Mouse (Mus musculus) forebrain, embryonic 15.5 days (tissue): ENCODE data around the gene Aoc1. TPM values are rescaled to one million over a fixed set of nuclear protein-coding genes. Genes with fewer than 3 reads are reported as not detected.
"Not testable (repeated sequence)": the region's sequence is repeated elsewhere in the genome, so short reads cannot be mapped to it uniquely, and the experiment has no call there.

Experiments
- ATAC-seq: fragments of 200-750 bp; cut with Nextera tagmentation; replicated peaks from 2 replicates; pipeline ENCODE4 v1.8.0; 2017; ENCODE audit warnings: mild to moderate bottlenecking, moderate TSS enrichment, moderate library complexity
- H3K27ac ChIP-seq: fragments of 300-500 bp; sonication (generic); replicated peaks from 2 replicates; pipeline ENCODE4 v1.5.1; 2015; ENCODE audit warnings: mild to moderate bottlenecking, inconsistent platforms
- H3K27me3 ChIP-seq: fragments of 300-500 bp; sonication (generic); 2 replicates; pipeline ENCODE4 v1.6.1; 2015; ENCODE audit warnings: inconsistent platforms
- H3K36me3 ChIP-seq: fragments of 300-500 bp; sonication (generic); 2 replicates; pipeline ENCODE4 v1.6.1; 2015; ENCODE audit warnings: mild to moderate bottlenecking, inconsistent platforms
- H3K4me1 ChIP-seq: fragments of 300-500 bp; sonication (generic); 2 replicates; pipeline ENCODE4 v1.6.1; 2015; ENCODE audit warnings: inconsistent platforms
- H3K4me2 ChIP-seq: fragments of 300-500 bp; sonication (generic); replicated peaks from 2 replicates; pipeline ENCODE4 v1.6.1; 2015; ENCODE audit warnings: mild to moderate bottlenecking, inconsistent platforms
- H3K4me3 ChIP-seq: fragments of 300-500 bp; sonication (generic); 2 replicates; pipeline ENCODE4 v1.5.1; 2015; ENCODE audit warnings: mild to moderate bottlenecking, inconsistent platforms
- H3K9ac ChIP-seq: fragments of 300-500 bp; sonication (generic); replicated peaks from 2 replicates; pipeline ENCODE4 v1.6.1; 2015; ENCODE audit warnings: mild to moderate bottlenecking, inconsistent platforms
- H3K9me3 ChIP-seq: fragments of 300-500 bp; sonication (generic); 2 replicates; pipeline ENCODE4 v1.6.1; 2016; ENCODE audit warnings: inconsistent platforms
- WGBS: fragments of 180-500 bp; shearing (Covaris S2); methylation state at CpG from one replicate; pipeline ENCODE4 v1.1.7; 2015; ENCODE audit warnings: mixed read lengths; 5-methylcytosine and 5-hydroxymethylcytosine counted together
- polyA plus RNA-seq: library from polyadenylated mRNA; unstranded; fragments of >200 nt; fragmentation: Nextera tagmentation; extraction: Ambion mirVana; gene quantifications from 2 replicates; pipeline ENCODE4 v1.2.1, GENCODE M21; 2015

The Aoc1 gene
- polyA plus RNA-seq, 1 experiment from 2014 or later: not detected

DNA sequence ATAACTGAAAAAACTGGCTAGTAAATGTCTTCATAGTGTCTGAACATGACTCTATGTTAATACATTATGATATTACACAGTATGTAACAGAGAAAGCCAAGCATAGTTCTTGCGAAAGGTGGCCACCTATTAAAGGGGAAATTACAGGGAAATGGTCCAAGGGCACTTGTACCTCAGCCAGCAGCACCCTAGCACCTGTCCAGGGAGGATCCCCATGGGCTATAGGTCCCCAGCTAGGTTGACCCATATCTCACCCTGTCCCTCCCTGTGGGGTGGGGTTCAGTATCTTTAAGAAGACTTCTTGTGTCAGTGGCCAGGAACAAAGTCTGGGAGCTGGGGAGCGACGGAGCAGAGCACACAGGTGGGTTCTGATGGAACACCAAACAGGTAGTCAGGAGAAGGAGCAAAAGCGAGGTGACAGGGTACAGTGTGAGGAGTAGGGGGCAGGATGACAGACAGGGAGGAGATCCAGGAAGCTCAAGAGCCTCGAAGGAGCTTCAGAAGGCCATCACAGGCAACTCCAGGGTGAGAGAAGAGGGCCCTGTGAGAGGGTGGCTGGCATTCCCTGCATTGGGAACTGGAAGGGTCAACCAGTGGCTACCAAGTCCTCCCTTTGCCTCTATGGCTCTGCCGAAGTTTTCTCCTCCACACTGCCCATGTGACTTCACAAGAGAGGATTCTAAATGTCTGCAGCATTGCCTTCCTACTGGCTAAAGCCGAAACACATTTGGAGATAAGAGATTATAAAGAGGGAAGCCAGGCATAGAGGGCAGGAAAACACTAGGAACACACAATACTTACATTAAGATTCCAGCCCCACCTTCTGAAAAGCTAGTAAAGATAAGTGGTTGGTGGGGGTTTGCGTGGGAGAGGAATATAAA lies 22.5 kb downstream of the Aoc1 start:
- Histone ChIP-seq H3K36me3 (no peaks in the 10 kb centered on the region), H3K9ac (no peak overlapping the region), H3K4me1 (no peaks in the 10 kb centered on the region), H3K4me2 (no peak overlapping the region), H3K27ac (no peak overlapping the region), H3K27me3 (no peaks in the 10 kb centered on the region), H3K9me3 (no peaks in the 10 kb centered on the region), H3K4me3 (no peak overlapping the region)
- no peak for ATAC-seq
- WGBS: 94% methylated on average over 8 of the region's 8 CpGs

GRCm38 (mm10) chr6:48895941-48896340 lies 23.2 kb downstream of the Aoc1 start:
- ATAC-seq: no peak
- H3K9me3 ChIP-seq: no peaks in the 10 kb centered on the region

GRCm38 (mm10) chr6:48896956-48897355 lies 24.3 kb downstream of the Aoc1 start:
- ATAC-seq: no peak

More at GRCm38 (mm10) chr6:48895941-48896340, 23.2 kb downstream of the Aoc1 start:
- Histone ChIP-seq H3K36me3 (no peaks in the 10 kb centered on the region), H3K27me3 (no peaks in the 10 kb centered on the region), H3K4me1 (no peaks in the 10 kb centered on the region), H3K27ac (no peak overlapping the region), H3K9ac (no peak overlapping the region), H3K4me3 (no peak overlapping the region), H3K4me2 (no peak overlapping the region)
- 71% methylated on average over 5 of the region's 5 CpGs for WGBS

GRCm38 (mm10) chr6:48901316-48901715 lies 28.6 kb downstream of the Aoc1 start:
- H3K4me2 ChIP-seq, H3K4me1 ChIP-seq, H3K36me3 ChIP-seq, H3K9me3 ChIP-seq, H3K4me3 ChIP-seq, H3K27ac ChIP-seq, H3K9ac ChIP-seq, ATAC-seq, H3K27me3 ChIP-seq: not testable (repeated sequence)
- WGBS: 94% methylated on average over 11 of the region's 11 CpGs

More at GRCm38 (mm10) chr6:48896956-48897355, 24.3 kb downstream of the Aoc1 start:
- H3K4me1 ChIP-seq: no peaks in the 10 kb centered on the region
- H3K4me2 ChIP-seq: no peak overlapping the region
- WGBS: 82% methylated on average over 5 of the region's 5 CpGs
- H3K9ac ChIP-seq: no peak overlapping the region
- no peaks in the 10 kb centered on the region for H3K9me3 ChIP-seq
- H3K27me3 ChIP-seq: no peaks in the 10 kb centered on the region
- H3K4me3 ChIP-seq: no peak overlapping the region
- H3K27ac ChIP-seq: no peak overlapping the region
- no peaks in the 10 kb centered on the region for H3K36me3 ChIP-seq

GRCm38 (mm10) chr6:48902511-48903406 lies 30.1 kb downstream of the Aoc1 start:
- Histone ChIP-seq H3K27me3 (no peaks in the 10 kb centered on the region), H3K4me1 (no peaks in the 10 kb centered on the region), H3K9me3 (no peaks in the 10 kb centered on the region), H3K4me2 (no peak overlapping the region), H3K9ac (no peak overlapping the region), H3K36me3 (no peaks in the 10 kb centered on the region), H3K27ac (no peak overlapping the region), H3K4me3 (no peak overlapping the region)
- no peak for ATAC-seq
- 88% methylated on average over 17 of the region's 17 CpGs for WGBS

DNA sequence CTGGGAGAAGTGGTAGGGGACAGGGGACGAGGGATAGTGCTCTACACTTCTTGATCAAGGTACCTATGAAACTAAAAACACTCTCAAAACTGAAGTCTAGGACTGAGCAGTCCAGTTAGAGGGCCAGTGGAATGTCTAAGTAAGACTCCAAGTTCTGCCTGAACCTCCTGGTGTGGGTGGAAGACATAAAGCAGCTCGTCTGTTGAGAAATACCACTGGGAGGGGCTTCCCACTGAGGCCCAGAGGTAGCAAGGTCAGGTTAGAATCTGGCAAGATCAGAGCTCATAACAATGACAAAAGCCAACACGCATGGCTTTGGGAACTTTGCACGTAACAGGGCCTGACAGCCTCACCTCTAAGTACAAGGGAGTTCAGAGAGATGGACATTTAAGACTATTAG lies 30.7 kb downstream of the Aoc1 start:
- no peaks in the 10 kb centered on the region for H3K4me1 ChIP-seq
- no peak overlapping the region for H3K4me3 ChIP-seq
- no peak for ATAC-seq
- WGBS: 81% methylated on average over 4 of the region's 4 CpGs
- H3K9me3 ChIP-seq: no peaks in the 10 kb centered on the region
- H3K36me3 ChIP-seq: no peaks in the 10 kb centered on the region
- no peak overlapping the region for H3K4me2 ChIP-seq
- no peaks in the 10 kb centered on the region for H3K27me3 ChIP-seq
- H3K27ac ChIP-seq: no peak overlapping the region
- no peak overlapping the region for H3K9ac ChIP-seq

- H3K9me3 ChIP-seq: no peaks in the 10 kb centered on the region
- no peak overlapping the region for H3K9ac ChIP-seq
- no peaks in the 10 kb centered on the region for H3K36me3 ChIP-seq
- WGBS: 96% methylated on average over 13 of the region's 13 CpGs
- no peak overlapping the region for H3K4me2 ChIP-seq
- H3K4me3 ChIP-seq: no peak overlapping the region
- no peaks in the 10 kb centered on the region for H3K27me3 ChIP-seq
- no peak overlapping the region for H3K27ac ChIP-seq
- H3K4me1 ChIP-seq: no peaks in the 10 kb centered on the region
- no peak for ATAC-seq
Observed at GRCm38 (mm10) chr6:48905606-48906005, 32.9 kb downstream of the Aoc1 start.

DNA sequence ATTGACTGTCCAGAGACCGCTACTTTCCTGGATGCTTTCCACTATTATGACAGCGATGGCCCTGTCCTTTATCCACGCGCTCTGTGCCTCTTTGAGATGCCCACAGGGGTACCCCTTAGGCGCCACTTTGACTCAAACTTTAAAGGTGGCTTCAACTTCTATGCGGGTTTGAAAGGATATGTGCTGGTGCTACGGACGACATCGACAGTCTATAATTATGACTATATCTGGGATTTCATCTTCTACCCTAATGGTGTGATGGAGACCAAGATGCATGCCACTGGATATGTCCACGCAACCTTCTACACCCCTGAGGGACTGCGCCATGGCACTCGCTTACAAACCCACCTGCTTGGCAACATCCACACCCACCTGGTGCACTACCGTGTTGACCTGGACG lies 33.7 kb downstream of the Aoc1 start:
- Histone ChIP-seq H3K4me1 (no peaks in the 10 kb centered on the region), H3K9ac (no peak overlapping the region), H3K27ac (no peak overlapping the region), H3K27me3 (no peaks in the 10 kb centered on the region), H3K4me2 (no peak overlapping the region), H3K9me3 (no peaks in the 10 kb centered on the region), H3K4me3 (no peak overlapping the region), H3K36me3 (no peaks in the 10 kb centered on the region)
- ATAC-seq: no peak
- WGBS: 96% methylated on average over 14 of the region's 14 CpGs

DNA sequence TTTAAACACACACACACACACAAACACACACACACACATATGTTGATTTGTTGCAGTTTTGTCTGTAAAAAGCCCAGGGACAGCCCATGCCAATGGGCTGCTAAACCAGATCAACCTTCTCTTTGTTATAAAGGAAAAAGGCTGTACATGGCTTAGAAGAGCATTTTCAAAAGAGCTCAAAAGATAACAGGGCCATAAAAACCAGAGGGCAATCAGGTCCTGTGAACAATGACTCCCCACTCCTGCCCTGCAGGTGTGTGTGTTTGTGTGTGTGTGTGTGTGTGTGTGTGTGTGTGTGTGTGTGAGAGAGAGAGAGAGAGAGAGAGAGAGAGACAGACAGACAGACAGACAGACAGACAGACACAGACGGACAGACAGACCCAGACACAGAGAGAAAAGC lies 36.5 kb downstream of the Aoc1 start:
- no peak overlapping the region for H3K9ac ChIP-seq
- H3K36me3 ChIP-seq: no peaks in the 10 kb centered on the region
- no peak overlapping the region for H3K4me2 ChIP-seq
- H3K4me3 ChIP-seq: no peak overlapping the region
- H3K27me3 ChIP-seq: no peaks in the 10 kb centered on the region
- H3K27ac ChIP-seq: no peak overlapping the region
- no peak for ATAC-seq
- no peaks in the 10 kb centered on the region for H3K4me1 ChIP-seq
- no peaks in the 10 kb centered on the region for H3K9me3 ChIP-seq
- 100% methylated on average over 1 of the region's 1 CpGs for WGBS

DNA sequence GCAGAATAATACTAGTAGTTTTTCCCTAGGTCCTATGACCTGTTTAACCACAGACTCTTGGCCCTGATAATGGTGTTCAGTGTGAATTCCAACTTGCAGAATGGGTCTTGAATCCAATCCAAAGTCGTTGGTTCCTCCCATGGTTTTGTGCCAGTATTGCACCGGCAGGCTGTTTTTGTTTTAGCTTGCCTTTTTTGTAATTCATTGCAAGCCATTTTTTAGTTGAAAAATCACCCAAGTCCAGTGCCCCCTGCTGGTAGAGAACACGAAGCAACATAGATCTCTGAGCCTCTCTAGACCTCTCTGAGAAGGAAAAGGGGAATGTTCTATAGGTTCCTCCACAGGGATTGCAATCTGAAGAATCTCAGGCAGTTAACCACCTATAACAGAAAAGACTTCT lies 39.3 kb downstream of the Aoc1 start:
- no peak for ATAC-seq
- no peaks in the 10 kb centered on the region for H3K36me3 ChIP-seq
- no peaks in the 10 kb centered on the region for H3K9me3 ChIP-seq
- no peak overlapping the region for H3K4me3 ChIP-seq
- H3K4me2 ChIP-seq: no peak overlapping the region
- H3K27me3 ChIP-seq: no peaks in the 10 kb centered on the region
- H3K4me1 ChIP-seq: no peaks in the 10 kb centered on the region
- no peak overlapping the region for H3K9ac ChIP-seq
- WGBS: 22% methylated on average over 3 of the region's 3 CpGs
- no peak overlapping the region for H3K27ac ChIP-seq

DNA sequence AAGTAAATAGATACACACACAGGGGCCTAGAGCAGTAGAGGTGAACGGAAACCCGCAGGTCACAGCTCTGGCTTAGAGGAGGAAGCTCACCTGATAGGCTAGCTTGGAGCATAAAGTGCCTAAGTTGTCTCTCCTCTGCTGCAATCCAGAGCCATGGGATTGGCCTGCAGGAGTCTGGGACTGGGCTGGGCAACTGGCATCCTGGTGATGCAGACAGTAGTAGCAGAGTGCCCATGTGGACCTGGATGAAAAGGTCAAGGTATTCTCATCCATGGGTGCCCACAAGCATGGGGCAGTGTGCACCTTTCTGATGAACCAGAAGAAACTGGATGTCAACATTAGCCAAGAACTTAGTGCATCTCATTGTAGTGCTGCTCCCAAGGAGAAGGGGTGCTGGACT lies 40.9 kb downstream of the Aoc1 start:
- Histone ChIP-seq H3K9ac (no peak overlapping the region), H3K36me3 (no peaks in the 10 kb centered on the region), H3K27me3 (no peaks in the 10 kb centered on the region), H3K4me2 (no peak overlapping the region), H3K9me3 (no peaks in the 10 kb centered on the region), H3K4me1 (no peaks in the 10 kb centered on the region), H3K4me3 (no peak overlapping the region), H3K27ac (no peak overlapping the region)
- 94% methylated on average over 2 of the region's 2 CpGs for WGBS
- no peak for ATAC-seq

DNA sequence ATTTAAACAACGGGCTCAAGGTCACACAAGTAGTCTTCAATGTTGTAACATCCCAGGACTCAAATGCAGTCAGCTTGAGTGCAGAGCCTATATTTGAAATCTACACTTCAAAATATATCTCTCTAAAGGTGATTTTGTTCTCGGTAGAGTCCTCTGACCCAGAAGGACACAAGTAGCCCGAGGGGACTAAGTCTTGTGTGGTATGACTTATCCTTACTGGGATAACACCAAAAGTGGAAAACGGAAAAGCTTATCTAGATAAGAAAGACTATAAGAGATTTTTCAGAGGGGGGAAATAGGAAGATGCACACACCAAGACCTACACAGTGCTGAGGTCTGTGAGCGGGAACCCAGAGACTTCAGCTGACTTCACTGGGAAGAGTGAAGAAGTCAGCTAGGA lies 56.9 kb downstream of the Aoc1 start, which contains the start of gene 1600015I10Rik:
Gene 1600015I10Rik, plus strand, starts transcription at position 301 of the 400 bp plus-strand sequence.
- Histone ChIP-seq H3K9ac (no peak within 1 kb of the TSS), H3K4me3 (no peak within 1 kb of the TSS), H3K36me3 (no peaks in the 10 kb centered on the region), H3K27me3 (no peaks in the 10 kb centered on the region), H3K9me3 (no peaks in the 10 kb centered on the region), H3K4me1 (no peaks in the 10 kb centered on the region), H3K4me2 (no peak within 1 kb of the TSS), H3K27ac (no peak within 1 kb of the TSS)
- no peak for ATAC-seq
- WGBS: 93% methylated on average over 5 of the region's 5 CpGs
